Mouse (Mus musculus) erythroblast, embryonic 14.5 days (primary cell): ENCODE results near the gene Csnk1g1. TPM values are rescaled to one million over a fixed set of nuclear protein-coding genes. Genes with fewer than 3 reads are reported as not detected.
A peak's percentile ranks its signal among the peaks of the same experiment; 100 is the strongest.

ENCODE experiments used
- H3K27me3 ChIP-seq: 2 replicates; pipeline ENCODE4 v1.6.1; 2012; ENCODE audit warnings: inconsistent platforms; ENCODE audit not compliant: control insufficient read depth
- H3K36me3 ChIP-seq: 2 replicates; pipeline ENCODE4 v1.6.1; 2012; ENCODE audit warnings: mild to moderate bottlenecking, inconsistent platforms; ENCODE audit not compliant: control insufficient read depth
- H3K4me1 ChIP-seq: 2 replicates; pipeline ENCODE4 v1.6.1; 2012; ENCODE audit warnings: inconsistent platforms; ENCODE audit not compliant: control insufficient read depth
- H3K4me3 ChIP-seq: replicated peaks from 2 replicates; pipeline ENCODE3; 2012; ENCODE audit warnings: moderate library complexity, mild to moderate bottlenecking, inconsistent platforms
- H3K9me3 ChIP-seq: 2 replicates; pipeline ENCODE4 v1.6.1; 2012; ENCODE audit warnings: low read length, inconsistent platforms, mixed read lengths; ENCODE audit not compliant: control insufficient read depth
- GATA1 ChIP-seq: IDR thresholded peaks from 2 replicates; pipeline ENCODE4 v1.6.1; 2012; ENCODE audit warnings: low read length, inconsistent platforms, mixed read lengths
- TAL1 ChIP-seq: IDR thresholded peaks from 3 replicates; pipeline ENCODE4 v1.6.1; 2012; ENCODE audit warnings: low read length, inconsistent platforms, mixed read lengths
- polyA plus RNA-seq: library from polyadenylated mRNA; stranded (reverse); fragments of >175 nt; gene quantifications from 2 replicates; pipeline ENCODE4 v1.2.3, GENCODE M21; 2012

Csnk1g1 gene
- polyA plus RNA-seq, 1 experiment, result 0.10 TPM

GRCm38 (mm10) chr9:65909301-65909801 lies 627 bp downstream of the Csnk1g1 start:
- Histone ChIP-seq H3K27me3 (no peaks in the 10 kb centered on the region), H3K36me3 (peaks cover 37% of the 10 kb centered on the region), H3K9me3 (no peaks in the 10 kb centered on the region)

DNA sequence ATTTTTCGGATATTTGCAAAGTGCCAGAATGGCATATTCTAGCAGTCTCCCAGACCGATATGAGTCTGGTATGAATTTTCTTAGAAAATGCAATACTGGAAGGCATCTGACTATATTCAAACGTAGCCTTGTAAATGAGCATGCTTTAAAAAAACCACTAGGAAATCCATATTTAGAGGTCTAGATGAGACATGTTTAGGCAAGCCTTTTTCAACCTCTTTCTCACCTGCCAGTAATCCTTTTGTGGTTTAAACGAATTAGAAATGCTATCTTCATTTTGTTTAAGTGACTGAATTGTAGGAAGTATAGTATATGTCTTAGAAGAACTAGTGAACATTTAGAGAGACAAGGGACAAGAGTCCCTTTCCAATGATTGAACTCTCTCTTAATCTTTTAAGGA lies 1.1 kb downstream of the Csnk1g1 start:
- Histone ChIP-seq H3K9me3 (no peaks in the 10 kb centered on the region), H3K4me1 (peaks cover 30% of the 10 kb centered on the region), H3K27me3 (no peaks in the 10 kb centered on the region), H3K36me3 (peaks cover 32% of the 10 kb centered on the region), H3K4me3 (peak overlapping the region; percentile 92)
- TF ChIP-seq TAL1, result no peak
- no peak for TF ChIP-seq GATA1

More at GRCm38 (mm10) chr9:65909301-65909801, 627 bp downstream of the Csnk1g1 start:
- peaks cover 27% of the 10 kb centered on the region for H3K4me1 ChIP-seq
- TF ChIP-seq GATA1, result no peak
- no peak for TF ChIP-seq TAL1
- H3K4me3 ChIP-seq, result peak overlapping the region; percentile 92

GRCm38 (mm10) chr9:65913976-65914375 lies 5.3 kb downstream of the Csnk1g1 start:
- no peak for TF ChIP-seq GATA1
- no peak for TF ChIP-seq TAL1
- peaks cover 38% of the 10 kb centered on the region for H3K4me1 ChIP-seq

DNA sequence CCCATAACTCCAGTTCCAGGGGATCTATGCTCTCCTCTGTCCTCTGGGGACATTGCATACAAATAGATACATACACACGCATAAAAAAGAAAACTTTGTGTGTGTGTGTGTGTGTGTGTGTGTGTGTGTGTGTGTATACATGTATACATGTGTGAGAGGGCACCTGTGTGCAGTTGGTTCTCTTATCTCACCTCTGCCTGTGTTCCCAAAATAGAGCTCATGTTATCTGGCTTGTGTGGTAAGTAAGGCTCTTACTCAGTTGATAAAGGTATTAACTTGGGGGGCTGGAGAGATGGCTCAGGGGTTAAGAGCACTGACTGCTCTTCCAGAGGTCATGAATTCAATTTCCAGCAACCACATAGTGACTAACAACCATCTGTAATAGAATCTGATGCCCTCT lies 8.3 kb downstream of the Csnk1g1 start:
- Histone ChIP-seq H3K4me3 (no peak overlapping the region), H3K9me3 (no peaks in the 10 kb centered on the region), H3K36me3 (no peaks in the 10 kb centered on the region), H3K4me1 (peaks cover 26% of the 10 kb centered on the region), H3K27me3 (no peaks in the 10 kb centered on the region)
- TF ChIP-seq TAL1 (no peak), GATA1 (no peak)

More at GRCm38 (mm10) chr9:65913976-65914375, 5.3 kb downstream of the Csnk1g1 start:
- Histone ChIP-seq H3K27me3 (no peaks in the 10 kb centered on the region), H3K9me3 (no peaks in the 10 kb centered on the region), H3K36me3 (no peaks in the 10 kb centered on the region), H3K4me3 (no peak overlapping the region)

DNA sequence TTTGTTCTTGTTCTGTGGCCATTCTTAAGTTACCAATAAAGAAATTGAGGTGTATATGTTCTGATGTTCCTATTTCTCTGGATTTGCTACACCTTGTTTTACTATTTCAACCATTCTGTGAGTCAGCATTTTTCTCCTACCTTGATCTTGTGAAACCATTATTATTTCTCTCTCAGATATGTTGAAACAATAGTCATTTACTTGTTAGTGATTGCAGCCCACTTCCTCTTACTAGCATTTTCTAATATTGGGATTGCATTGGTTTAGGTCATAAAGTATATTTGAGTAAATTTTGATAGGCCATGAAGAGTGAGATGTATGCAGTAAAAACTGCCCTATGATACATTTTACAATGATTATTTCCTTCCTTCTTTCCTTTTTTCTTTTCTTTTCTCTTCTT lies 19.7 kb downstream of the Csnk1g1 start:
- H3K9me3 ChIP-seq, result no peaks in the 10 kb centered on the region
- no peaks in the 10 kb centered on the region for H3K36me3 ChIP-seq
- H3K4me3 ChIP-seq, result no peak overlapping the region
- H3K4me1 ChIP-seq, result no peaks in the 10 kb centered on the region
- H3K27me3 ChIP-seq, result no peaks in the 10 kb centered on the region
- TF ChIP-seq TAL1 (no peak), GATA1 (no peak)

- Histone ChIP-seq H3K4me1 (no peaks in the 10 kb centered on the region), H3K36me3 (no peaks in the 10 kb centered on the region), H3K27me3 (no peaks in the 10 kb centered on the region), H3K4me3 (no peak overlapping the region), H3K9me3 (no peaks in the 10 kb centered on the region)
- TF ChIP-seq GATA1 (no peak), TAL1 (no peak)
These were observed 21.1 kb downstream of the Csnk1g1 start for GRCm38 (mm10) chr9:65929826-65930225.

GRCm38 (mm10) chr9:65937566-65937965 lies 28.8 kb downstream of the Csnk1g1 start:
- H3K36me3 ChIP-seq, result peaks cover 3% of the 10 kb centered on the region; the same call in 1 of the 2 replicates
- no peaks in the 10 kb centered on the region for H3K27me3 ChIP-seq
- H3K9me3 ChIP-seq, result no peaks in the 10 kb centered on the region
- TF ChIP-seq GATA1 (no peak), TAL1 (no peak)
- no peaks in the 10 kb centered on the region for H3K4me1 ChIP-seq
- no peak overlapping the region for H3K4me3 ChIP-seq

DNA sequence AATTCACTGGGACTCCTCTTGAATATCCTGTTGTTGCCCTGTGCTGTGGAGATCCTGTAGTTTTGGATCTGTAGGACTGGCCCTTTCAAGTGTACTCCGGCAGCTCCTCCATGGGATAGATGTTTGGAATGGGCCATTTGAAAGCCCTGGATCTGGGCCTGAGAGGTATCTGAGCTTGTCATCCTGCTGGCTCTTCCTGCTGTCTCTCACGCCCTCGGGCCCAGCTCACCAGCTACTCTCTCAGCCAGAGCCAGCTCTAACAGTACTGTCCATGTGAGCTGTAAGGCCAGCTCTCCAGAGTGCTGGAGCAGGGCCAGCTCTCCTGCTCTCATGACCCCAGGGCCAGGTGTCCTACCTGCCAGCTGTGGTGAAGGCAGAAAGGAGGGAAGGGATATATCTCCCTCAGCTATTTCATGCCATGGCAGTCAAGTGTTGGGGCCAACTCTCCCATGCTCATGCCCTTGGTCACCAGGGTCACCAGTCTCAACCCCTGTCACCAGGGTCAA lies 42.4 kb downstream of the Csnk1g1 start:
- Histone ChIP-seq H3K4me3 (no peak overlapping the region), H3K27me3 (no peaks in the 10 kb centered on the region), H3K4me1 (no peaks in the 10 kb centered on the region), H3K36me3 (peaks cover 13% of the 10 kb centered on the region), H3K9me3 (no peaks in the 10 kb centered on the region)
- no peak for TF ChIP-seq GATA1
- TF ChIP-seq TAL1, result no peak

DNA sequence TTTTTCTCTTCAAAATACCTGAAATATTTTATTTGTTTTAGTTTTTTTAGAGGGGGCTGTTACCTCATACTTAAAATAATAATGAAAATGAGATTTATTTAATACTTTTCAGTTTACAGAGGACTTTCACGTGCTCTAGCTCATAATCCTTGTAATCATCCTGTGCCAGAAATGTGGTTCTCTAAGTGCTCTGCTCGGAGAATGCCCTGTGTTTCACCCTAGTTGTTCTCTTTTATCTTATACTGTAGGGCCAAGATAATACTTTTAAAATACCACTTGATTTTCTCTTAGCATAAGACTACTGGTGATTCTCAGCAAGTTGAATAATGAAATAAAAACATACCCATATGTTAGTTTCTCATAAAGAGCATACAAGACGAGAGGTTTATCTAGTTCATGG lies 61.3 kb downstream of the Csnk1g1 start:
- Histone ChIP-seq H3K4me3 (no peak overlapping the region), H3K27me3 (no peaks in the 10 kb centered on the region), H3K4me1 (no peaks in the 10 kb centered on the region), H3K36me3 (no peaks in the 10 kb centered on the region), H3K9me3 (no peaks in the 10 kb centered on the region)
- TF ChIP-seq GATA1 (no peak), TAL1 (no peak)

DNA sequence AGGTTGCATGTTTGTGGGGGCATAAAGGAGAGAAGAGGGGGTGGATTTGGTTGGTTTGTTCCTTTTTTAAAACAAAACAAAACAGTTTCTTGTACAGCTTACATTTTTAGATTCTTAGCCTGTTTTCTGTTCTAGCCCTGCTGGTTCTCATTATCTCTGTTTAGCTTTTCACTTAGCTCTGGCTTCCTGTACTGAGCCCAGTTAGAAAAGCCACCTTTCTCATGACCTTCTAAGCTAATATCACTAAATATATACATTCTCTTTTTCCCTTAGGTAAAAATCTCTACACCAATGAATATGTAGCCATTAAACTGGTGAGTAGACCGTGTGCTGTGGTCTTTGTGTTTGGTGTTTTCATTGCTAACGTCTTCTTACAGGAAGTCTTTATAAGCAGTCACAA lies 64.5 kb downstream of the Csnk1g1 start:
- no peaks in the 10 kb centered on the region for H3K36me3 ChIP-seq
- TF ChIP-seq TAL1, result no peak
- no peak for TF ChIP-seq GATA1
- no peaks in the 10 kb centered on the region for H3K4me1 ChIP-seq
- H3K9me3 ChIP-seq, result no peaks in the 10 kb centered on the region
- no peak overlapping the region for H3K4me3 ChIP-seq
- no peaks in the 10 kb centered on the region for H3K27me3 ChIP-seq
